Mouse (Mus musculus) heart, postnatal 0 days (tissue): ENCODE data around the gene Mc1r. TPM values are rescaled to one million over a fixed set of nuclear protein-coding genes. Genes with fewer than 3 reads are reported as not detected.

Experiments used
- ATAC-seq: fragments of 200-750 bp; cut with Nextera tagmentation; 2 replicates; pipeline ENCODE4 v1.8.0; 2017; ENCODE audit warnings: low read depth, moderate number of reproducible peaks, moderate library complexity; ENCODE audit not compliant: insufficient read depth
- DNase-seq: peaks from one replicate; pipeline ENCODE4 v3.0.0-alpha.2; 2016; ENCODE audit warnings: low spot score
- H3K27ac ChIP-seq: fragments of 300-500 bp; sonication (generic); 2 replicates; pipeline ENCODE4 v1.5.1; 2014; ENCODE audit warnings: low read depth, mild to moderate bottlenecking
- H3K27me3 ChIP-seq: fragments of 300-500 bp; sonication (generic); 2 replicates; pipeline ENCODE4 v1.6.1; 2014; ENCODE audit warnings: low read length, mixed read lengths; ENCODE audit not compliant: control insufficient read depth, insufficient read depth
- H3K36me3 ChIP-seq: fragments of 300-500 bp; sonication (generic); replicated peaks from 2 replicates; pipeline ENCODE4 v1.6.1; 2014; ENCODE audit warnings: low read length, mixed read lengths; ENCODE audit not compliant: control insufficient read depth, insufficient read depth
- H3K4me1 ChIP-seq: fragments of 300-500 bp; sonication (generic); 2 replicates; pipeline ENCODE4 v1.6.1; 2014; ENCODE audit warnings: antibody characterized with exemption; ENCODE audit not compliant: control insufficient read depth, insufficient read depth
- H3K4me2 ChIP-seq: fragments of 300-500 bp; sonication (generic); 2 replicates; pipeline ENCODE4 v1.6.1; 2014; ENCODE audit warnings: low read depth, mild to moderate bottlenecking, low read length, moderate library complexity
- H3K4me3 ChIP-seq: fragments of 300-500 bp; sonication (generic); 2 replicates; pipeline ENCODE4 v1.5.1; 2014; ENCODE audit warnings: low read depth, low read length
- H3K9ac ChIP-seq: fragments of 300-500 bp; sonication (generic); replicated peaks from 2 replicates; pipeline ENCODE4 v1.6.1; 2014; ENCODE audit warnings: low read depth, low read length, mixed read lengths
- H3K9me3 ChIP-seq: fragments of 300-500 bp; sonication (generic); replicated peaks from 2 replicates; pipeline ENCODE4 v1.6.1; 2016; ENCODE audit warnings: low read length; ENCODE audit not compliant: control insufficient read depth
- CTCF ChIP-seq: IDR thresholded peaks from 2 replicates; pipeline ENCODE4 v1.5.1; 2016; ENCODE audit warnings: antibody characterized with exemption, control low read depth, low read depth
- EP300 ChIP-seq: IDR thresholded peaks from 2 replicates; pipeline ENCODE4 v1.6.1; 2016; ENCODE audit warnings: antibody characterized with exemption, low read depth
- WGBS: fragments of 180-500 bp; shearing (Covaris S2); extraction: QIAGEN DNeasy Blood & Tissue Kit; methylation state at CpG from one replicate; pipeline ENCODE4 v1.1.7; 2014; 5-methylcytosine and 5-hydroxymethylcytosine counted together
- polyA plus RNA-seq: library from polyadenylated mRNA; unstranded; fragments of >200 nt; fragmentation: Nextera tagmentation; extraction: Ambion mirVana; gene quantifications from 2 replicates; pipeline ENCODE4 v1.2.1, GENCODE M21; 2015
- total RNA-seq: library from RNA; depleted of rRNA; stranded (reverse); fragments of >200 nt; gene quantifications from 2 replicates; pipeline ENCODE4 v1.2.3, GENCODE M21; 2014; ENCODE audit warnings: low replicate concordance

Gene Mc1r
- total and polyA plus RNA-seq, 2 experiments from 2014 or later, result not detected

DNA sequence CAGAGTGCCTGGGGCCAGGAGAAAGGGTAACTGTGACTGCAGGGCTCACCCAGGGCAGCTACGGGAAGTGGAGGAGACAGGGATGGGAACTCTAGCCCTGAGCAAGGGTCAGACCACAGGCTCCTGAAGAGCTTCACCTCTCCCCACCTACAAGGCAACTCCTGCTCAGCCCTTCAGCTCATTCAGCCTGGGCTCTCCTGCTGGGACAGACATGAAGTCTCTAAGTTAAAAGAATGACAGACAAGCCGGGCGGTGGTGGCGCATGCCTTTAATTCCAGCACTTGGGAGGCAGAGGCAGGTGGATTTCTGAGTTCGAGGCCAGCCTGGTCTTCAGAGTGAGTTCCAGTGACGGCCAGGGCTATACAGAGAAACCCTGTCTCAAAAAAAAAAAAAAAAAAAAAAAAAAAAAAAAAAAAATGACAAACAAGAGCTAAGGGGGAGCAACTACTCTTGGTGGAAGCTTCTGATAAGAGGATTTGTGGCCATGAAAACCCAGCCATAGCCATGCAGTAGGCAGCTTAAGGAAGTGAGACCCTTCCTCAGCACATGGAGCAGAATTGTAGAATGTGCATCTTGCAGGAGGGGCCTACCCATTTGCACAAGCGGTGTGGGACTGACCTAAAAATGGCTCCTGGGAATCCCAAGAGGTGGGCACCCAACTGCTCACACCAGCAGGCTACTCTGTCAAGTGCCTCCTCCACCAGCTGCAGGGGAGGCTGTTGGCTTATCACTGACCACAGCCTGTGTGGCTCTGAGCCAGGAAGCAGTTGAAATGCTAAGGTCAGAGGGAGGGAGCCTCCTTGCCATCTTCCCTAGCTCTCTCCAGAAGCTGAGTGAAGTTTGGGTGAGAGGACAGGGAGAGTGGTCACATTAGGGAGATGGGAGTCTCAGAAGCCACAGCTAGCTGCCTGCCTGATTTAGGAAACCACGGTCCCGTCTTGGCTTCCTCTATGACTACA lies 2.0 kb downstream of the Mc1r start:
- H3K4me2 ChIP-seq, result no peak overlapping the region
- no peaks in the 10 kb centered on the region for H3K9me3 ChIP-seq
- no peak overlapping the region for H3K9ac ChIP-seq
- no peaks in the 10 kb centered on the region for H3K36me3 ChIP-seq
- H3K27ac ChIP-seq, result no peak overlapping the region
- DNase-seq (no peak), ATAC-seq (no peak)
- 47% methylated on average over 9 of the region's 9 CpGs for WGBS
- H3K4me1 ChIP-seq, result peaks cover 20% of the 10 kb centered on the region
- TF ChIP-seq CTCF (no peak), EP300 (no peak)
- no peak overlapping the region for H3K4me3 ChIP-seq
- H3K27me3 ChIP-seq, result peaks cover 39% of the 10 kb centered on the region

DNA sequence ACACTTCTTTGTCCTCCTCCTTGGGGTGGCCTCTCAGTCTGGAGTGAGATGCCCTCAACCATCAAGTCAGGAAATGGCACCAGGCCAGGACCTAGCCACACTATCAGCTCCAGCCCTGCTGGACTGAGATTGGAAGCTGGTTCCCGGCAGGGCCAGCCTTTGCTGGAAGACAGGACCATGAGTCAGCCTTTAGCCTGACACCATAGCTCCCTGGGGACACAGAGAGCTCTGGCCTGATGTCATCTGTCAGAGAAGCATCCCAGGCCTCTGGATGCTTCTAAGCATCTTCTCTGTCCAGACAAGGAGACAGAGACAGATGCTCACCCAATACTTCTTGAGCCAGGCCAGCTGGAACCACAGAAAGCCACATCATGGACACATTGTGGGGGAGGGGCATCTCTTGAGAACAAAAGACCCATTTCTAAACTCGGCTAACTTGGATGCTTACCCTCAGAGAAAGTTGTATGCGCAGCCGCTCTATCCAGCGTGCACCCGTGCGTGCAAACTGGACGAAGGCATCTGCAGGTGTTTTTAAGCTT lies 3.2 kb downstream of the Mc1r start:
- ATAC-seq (peak; percentile 55), DNase-seq (peak; percentile 75)
- Histone ChIP-seq H3K4me3 (no peak overlapping the region), H3K4me1 (peaks cover 20% of the 10 kb centered on the region), H3K9me3 (no peaks in the 10 kb centered on the region), H3K27me3 (peaks cover 47% of the 10 kb centered on the region), H3K9ac (no peak overlapping the region), H3K4me2 (no peak overlapping the region), H3K36me3 (no peaks in the 10 kb centered on the region), H3K27ac (no peak overlapping the region)
- 64% methylated on average over 8 of the region's 8 CpGs for WGBS
- no peak for TF ChIP-seq CTCF
- TF ChIP-seq EP300, result no peak

DNA sequence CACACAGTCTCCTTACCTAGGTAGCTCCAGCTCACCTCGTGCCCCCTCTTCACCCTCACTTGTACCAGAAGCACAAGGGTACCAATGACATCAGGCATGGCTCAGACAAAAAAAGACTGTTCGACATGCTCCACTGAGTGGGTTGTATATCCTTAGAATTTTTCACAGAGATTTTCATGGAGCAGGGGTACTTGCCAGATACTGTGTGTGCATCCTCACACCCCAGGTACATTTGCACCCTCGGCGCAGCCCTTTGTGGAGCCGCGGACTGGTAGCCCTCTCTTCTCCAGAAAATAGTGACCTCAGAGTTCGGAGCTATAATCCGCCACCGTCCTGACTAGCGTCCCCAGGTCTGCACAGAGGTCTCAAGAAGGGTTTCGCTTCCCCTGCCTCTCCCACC lies 3.9 kb downstream of the Mc1r start:
- H3K4me2 ChIP-seq, result peak overlapping the region; percentile 44; the same call in 1 of the 2 replicates
- H3K4me1 ChIP-seq, result peaks cover 20% of the 10 kb centered on the region

DNA sequence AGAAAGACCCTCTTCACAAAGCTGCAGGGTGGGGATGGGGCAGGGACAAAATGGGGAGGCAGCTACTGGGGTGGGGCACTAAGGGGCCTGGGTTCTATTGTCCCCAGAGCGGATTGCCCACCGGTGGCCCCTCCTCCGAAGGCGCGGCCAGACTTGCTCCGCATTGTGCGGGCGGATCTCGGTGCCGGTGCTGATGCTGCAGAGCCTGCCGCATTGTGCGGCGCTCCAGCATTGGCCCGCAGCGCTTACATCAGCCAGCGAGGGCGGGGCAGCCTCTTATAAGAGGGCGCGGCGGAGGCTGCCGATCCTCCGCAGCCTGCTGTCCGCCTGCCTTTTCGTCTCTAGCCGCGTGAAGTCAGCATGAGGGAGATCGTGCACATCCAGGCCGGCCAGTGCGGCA lies 4.3 kb downstream of the Mc1r start, which contains the start of gene Tubb3:
TSS of gene Tubb3 (plus strand) at position 179 of the 400 bp plus-strand sequence.
- Histone ChIP-seq H3K9me3 (no peaks in the 10 kb centered on the region), H3K4me1 (peaks cover 20% of the 10 kb centered on the region), H3K4me2 (peak within 1 kb of the TSS; percentile 44), H3K9ac (no peak within 1 kb of the TSS), H3K27me3 (peaks cover 47% of the 10 kb centered on the region), H3K27ac (no peak within 1 kb of the TSS), H3K4me3 (peak within 1 kb of the TSS; percentile 31), H3K36me3 (no peaks in the 10 kb centered on the region)
- 0% methylated on average over 27 of the region's 29 CpGs for WGBS
- ATAC-seq (no peak), DNase-seq (no peak)
- no peak for TF ChIP-seq CTCF
- TF ChIP-seq EP300, result no peak

More for the DNA sequence above, 3.9 kb downstream of the Mc1r start:
- Histone ChIP-seq H3K27me3 (peaks cover 47% of the 10 kb centered on the region), H3K36me3 (no peaks in the 10 kb centered on the region), H3K27ac (no peak overlapping the region), H3K9me3 (no peaks in the 10 kb centered on the region), H3K9ac (no peak overlapping the region), H3K4me3 (peak overlapping the region; percentile 31; the same call in 1 of the 2 replicates)
- ATAC-seq (no peak), DNase-seq (no peak)
- TF ChIP-seq EP300 (no peak), CTCF (no peak)
- 15% methylated on average over 11 of the region's 11 CpGs for WGBS

DNA sequence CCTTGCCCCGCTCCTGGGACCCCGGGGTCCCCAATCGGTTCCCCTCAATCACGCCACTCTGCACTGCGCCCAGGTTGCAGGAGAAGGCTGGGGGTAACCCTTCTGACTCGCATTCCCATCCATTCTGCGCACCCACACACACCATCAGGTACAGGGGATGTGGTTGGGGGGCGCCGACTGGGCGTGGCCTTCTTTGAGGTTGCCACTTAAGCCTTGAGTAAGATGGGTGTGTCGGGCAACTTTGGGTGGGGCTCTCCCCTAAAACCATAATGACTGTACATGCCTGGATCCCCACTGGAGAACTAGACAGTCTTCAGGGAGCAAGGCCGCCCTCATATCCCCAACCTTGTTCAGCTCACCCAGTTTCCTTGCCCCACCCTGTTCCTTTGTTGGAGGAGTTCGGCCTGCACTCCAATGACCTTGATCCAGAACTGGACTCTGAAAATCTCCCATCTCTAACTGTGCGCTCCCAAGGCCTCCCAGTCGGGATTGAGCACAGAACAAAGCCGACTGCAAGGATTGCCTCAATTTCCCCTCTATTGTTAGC lies 4.9 kb downstream of the Mc1r start:
- peaks cover 47% of the 10 kb centered on the region for H3K27me3 ChIP-seq
- no peak for DNase-seq
- H3K4me1 ChIP-seq, result peaks cover 20% of the 10 kb centered on the region
- TF ChIP-seq EP300, result no peak
- no peak for TF ChIP-seq CTCF
- H3K36me3 ChIP-seq, result no peaks in the 10 kb centered on the region
- no peak overlapping the region for H3K9ac ChIP-seq
- no peaks in the 10 kb centered on the region for H3K9me3 ChIP-seq
- H3K4me2 ChIP-seq, result peak overlapping the region; percentile 44
- peak overlapping the region; percentile 31 for H3K4me3 ChIP-seq
- H3K27ac ChIP-seq, result no peak overlapping the region
- ATAC-seq, result no peak
- WGBS, result 13% methylated on average over 16 of the region's 16 CpGs
